Mouse (Mus musculus) urinary bladder, postnatal 36 days (tissue): ENCODE results near the gene Wdr18.

Experiments used
- DNase-seq, 2 experiments: peaks; one replicate each; pipeline ENCODE4 v3.0.0; 2022; ENCODE audit warnings: low spot score in 2 of 2, mixed read lengths in 1 of 2

The Wdr18 gene

GRCm38 (mm10) chr10:79959847-79960601, at the start of gene Wdr18:
TSS of gene Wdr18 (plus strand) at chr10:79960152.
- peak; percentile 99 to 100 for DNase-seq

- no peak for DNase-seq
Measured at GRCm38 (mm10) chr10:79910556-79910955, 49.4 kb upstream of the Wdr18 start, which contains the start of gene Gm26602. TSS of gene Gm26602 (plus strand) at chr10:79910856.

DNA sequence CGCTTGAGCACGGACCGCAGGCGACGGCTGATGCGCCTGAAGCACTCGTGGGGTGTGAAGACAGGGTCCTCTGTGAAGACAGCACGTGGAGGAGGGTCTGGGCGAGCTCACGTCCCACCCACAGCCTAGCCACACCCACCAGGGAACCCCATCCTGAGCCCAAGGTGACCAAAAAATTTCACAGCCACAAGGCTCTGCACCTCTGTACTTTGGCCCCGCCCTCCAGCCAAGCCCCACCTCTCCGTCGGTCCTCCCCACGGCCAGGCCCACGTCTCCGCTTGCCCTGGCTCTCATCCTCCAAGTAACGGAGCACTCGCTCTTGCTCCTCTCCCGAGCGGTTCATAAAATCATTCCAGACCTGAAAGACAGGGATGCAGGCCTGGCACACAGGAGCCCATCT, 47.5 kb upstream of the Wdr18 start:
- DNase-seq: no peak

DNA sequence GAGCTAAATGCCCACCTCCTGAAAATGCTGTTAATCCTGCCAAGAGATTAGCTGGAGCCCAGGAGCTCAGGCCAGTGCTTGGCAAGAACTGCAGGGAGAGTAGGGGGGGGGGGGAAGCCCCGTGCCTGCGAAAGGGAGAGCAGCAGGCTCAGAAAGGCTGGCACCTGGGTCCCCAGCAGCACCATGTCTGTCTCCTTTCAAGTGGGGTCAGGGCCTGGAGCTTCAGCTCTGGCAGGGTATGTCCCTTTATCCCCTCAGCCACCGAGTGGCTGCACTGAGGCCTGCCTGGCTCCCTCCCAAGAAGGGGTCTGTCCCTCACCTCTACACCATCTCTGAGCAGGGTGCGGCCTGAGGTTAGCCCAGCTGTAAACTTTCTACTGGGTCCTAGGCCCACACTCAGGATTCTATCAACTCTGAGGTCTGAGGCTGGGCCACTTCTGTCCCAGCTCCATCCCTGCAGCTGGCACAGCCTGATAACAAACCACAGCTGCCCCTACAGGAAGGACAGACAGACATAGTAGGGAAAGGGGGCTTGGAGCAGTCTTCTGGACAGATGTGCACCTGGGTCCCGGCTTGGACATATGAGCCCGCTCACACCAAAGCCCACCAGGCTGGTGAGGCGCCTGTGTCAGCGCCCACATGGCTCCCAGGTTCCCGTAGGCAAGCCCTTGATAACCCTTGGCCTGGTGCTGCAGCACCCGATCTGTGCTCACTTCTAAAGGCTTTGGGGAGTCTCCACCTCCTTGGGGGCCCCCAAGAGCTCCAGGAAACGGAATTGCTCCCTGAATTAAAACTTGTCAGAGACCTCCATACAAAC, 45.6 kb upstream of the Wdr18 start:
- no peak for DNase-seq

DNA sequence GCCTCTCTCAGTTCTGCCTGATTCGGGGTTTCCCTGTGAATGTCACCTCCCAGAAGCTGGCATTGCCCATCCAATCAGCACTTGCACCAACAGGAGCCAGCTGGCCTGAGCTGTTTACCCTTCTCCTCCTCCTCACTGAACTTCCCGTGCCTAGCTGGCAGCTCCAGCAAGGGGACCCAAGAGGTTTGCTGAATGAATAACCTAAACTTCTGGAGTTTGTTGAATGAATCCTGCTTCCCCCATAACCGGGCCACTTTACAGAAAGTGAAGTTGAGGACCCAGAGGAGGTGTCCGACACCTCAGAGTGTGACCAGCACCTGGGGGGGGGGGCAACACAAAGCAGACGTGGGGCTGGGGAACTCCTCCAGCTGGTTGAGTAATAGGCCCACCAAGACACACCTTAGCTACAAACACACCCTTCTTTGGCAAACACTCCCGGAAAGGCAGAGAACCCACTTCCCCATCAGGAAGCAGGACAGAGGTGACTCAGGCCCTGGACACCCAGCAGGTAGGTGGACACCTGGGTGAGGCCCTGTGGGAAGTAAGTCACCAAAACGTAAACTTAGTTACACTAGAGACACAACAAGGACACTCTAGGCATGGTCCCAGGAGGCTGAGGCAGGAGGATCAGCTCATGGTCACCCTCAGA, 44.9 kb upstream of the Wdr18 start:
- no peak for DNase-seq

- no peak for DNase-seq
Measured at GRCm38 (mm10) chr10:79916081-79916480, 43.9 kb upstream of the Wdr18 start.

DNA sequence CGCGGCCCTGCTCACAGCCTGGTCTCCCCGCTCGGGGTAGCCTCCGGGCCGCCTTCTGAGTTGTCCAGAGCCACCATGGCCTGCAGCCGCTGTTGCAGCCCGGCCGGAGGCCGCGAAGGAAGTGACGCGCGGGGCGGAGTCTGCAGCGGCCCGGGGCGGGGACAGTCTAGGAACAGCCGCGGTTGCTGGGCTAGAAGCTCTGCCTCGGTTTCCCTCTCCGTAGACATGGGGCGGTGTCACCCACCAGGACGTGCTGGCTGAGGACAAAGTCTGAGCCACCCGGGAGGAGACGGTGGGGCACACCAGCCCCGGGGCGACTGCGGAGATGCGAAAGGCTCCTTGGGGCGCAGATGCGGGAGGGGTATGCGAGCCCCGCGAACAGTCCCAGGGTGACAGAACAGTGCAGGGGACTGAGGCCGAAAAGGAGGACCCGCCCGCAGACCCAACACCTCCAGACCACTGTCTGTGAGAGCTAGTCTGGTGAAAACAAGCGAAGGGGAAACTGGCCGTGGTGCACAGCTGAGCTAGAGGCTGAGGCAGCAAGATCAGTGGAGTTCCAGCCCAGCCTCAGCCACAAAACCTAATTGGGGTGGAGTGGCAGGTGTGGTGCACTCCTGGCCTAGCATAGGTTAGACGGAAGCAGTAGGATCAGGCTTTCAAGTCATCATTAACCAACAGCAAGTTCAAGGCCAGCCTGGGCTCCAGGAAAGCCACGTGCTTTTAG, 43.0 kb upstream of the Wdr18 start, which contains the start of gene Kiss1r:
Kiss1r (plus strand) TSS at position 164 of the 724 bp plus-strand sequence.
- peak; percentile 89 to 90 for DNase-seq

DNA sequence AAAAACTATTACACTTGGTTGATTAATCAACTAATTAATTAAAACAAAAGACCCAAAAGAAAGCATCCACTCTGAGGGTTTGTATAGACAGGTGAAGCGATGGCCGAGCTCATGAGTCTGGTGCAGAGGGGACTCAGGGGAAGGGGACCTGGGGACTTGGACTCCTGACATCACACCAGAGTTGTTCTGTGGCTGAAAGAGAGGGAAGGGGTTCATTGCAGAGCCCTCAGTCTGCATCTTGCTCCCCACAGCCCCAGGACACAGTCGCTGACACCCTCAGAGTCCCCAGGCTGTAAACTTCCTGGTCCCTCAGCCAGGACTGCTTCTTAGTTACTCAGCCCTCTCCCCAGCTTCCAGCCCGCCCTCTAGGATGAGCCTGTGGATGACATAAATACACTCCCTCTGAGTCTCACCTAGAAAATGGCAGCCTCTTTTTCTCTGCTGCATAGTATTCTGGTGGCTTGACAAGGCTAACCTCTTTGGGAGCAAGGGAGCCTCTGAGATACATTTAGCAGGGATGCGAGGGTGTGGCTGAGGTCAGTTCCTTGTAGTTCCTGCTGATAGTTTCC, 42.3 kb upstream of the Wdr18 start:
- DNase-seq: no peak

- DNase-seq: no peak
Measured at GRCm38 (mm10) chr10:79918231-79919078, 41.5 kb upstream of the Wdr18 start.

DNA sequence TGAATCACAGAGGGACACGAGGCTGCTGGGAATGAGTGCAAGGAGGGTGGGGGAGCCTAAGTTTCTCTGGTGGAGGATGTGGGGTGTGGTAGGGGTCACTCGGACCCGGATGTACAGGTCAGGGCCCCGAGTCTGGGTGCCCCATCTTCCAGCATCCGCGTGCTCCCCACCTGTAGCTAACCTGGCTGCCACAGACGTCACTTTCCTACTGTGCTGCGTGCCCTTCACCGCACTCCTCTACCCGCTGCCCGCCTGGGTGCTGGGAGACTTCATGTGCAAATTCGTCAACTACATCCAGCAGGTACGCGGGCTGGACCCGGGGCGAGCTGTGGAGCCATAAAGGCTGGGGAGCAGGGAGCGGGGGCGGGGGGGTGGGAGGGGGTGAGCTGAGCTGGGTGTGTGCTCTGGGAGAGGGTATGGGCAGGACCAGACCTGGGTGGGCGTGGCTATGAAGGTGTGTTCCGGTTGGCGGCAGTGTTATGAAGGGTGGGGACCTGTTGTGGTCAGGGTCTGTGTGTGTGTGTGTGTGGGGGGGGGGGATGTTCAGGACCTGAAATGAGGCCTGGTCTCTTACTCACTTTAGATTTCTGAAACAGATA, 40.6 kb upstream of the Wdr18 start:
- no peak for DNase-seq

DNA sequence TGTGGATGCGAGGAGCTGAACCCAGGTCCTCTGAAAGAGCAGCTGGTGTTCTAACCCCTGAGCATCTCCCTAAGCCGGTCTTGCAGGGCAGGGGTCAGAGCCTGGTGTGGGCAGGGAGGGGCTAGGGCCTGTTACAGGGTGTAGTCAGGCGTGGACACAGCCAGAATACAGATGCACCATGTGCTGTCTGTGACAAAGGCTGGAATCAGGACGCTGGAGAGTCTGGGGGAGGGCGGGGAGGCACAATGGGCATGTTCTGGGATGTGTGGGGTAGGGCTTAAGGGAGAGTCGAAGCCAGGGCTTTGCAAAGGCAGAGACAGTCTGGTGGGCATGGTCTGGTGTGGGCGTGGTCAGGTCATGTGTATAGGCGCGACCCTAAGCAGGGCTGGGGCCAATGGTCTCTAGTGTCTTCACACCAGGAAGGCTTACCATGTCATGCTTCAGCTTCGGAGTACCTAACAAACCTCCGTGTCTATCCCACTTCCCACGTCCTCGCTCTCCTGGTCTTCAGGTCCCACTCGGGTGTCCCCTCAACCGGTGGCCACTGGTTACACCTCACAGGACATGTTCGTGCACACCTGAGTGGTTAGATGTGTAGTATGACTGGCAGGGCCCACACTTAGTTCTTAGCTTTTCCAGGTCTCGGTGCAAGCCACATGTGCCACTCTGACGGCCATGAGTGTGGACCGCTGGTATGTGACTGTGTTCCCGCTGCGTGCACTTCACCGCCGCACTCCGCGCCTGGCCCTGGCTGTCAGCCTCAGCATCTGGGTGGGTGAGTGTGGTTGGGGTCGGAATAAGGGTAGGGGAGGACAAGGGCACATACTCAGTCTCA, 39.7 kb upstream of the Wdr18 start:
- no peak for DNase-seq

DNA sequence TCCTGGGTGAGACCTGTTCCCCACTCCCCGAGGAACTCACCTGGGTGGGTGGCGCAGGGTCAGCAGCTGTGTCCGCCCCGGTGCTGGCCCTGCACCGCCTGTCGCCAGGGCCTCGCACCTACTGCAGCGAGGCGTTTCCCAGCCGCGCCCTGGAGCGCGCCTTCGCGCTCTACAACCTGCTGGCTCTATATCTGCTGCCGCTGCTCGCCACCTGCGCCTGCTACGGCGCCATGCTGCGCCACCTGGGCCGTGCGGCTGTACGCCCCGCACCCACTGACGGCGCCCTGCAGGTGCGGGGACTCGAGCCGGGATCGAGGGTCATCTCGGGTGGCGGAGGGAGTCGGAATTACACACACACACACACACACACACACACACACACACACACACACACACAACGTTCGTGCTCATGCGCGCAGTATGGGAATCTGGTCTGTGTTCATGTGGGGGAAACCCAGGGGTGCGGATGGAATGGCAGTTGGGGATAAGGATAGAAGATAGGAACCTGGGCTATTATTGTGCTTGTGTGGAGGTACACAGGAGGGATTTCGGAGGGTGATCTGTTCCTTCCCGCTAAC, 38.9 kb upstream of the Wdr18 start, which contains the start of gene R3hdm4:
R3hdm4 (minus strand) TSS at position 251 of the 578 bp plus-strand sequence.
- no peak for DNase-seq

- no peak for DNase-seq
Measured at GRCm38 (mm10) chr10:79921572-79921971, 38.4 kb upstream of the Wdr18 start.

DNA sequence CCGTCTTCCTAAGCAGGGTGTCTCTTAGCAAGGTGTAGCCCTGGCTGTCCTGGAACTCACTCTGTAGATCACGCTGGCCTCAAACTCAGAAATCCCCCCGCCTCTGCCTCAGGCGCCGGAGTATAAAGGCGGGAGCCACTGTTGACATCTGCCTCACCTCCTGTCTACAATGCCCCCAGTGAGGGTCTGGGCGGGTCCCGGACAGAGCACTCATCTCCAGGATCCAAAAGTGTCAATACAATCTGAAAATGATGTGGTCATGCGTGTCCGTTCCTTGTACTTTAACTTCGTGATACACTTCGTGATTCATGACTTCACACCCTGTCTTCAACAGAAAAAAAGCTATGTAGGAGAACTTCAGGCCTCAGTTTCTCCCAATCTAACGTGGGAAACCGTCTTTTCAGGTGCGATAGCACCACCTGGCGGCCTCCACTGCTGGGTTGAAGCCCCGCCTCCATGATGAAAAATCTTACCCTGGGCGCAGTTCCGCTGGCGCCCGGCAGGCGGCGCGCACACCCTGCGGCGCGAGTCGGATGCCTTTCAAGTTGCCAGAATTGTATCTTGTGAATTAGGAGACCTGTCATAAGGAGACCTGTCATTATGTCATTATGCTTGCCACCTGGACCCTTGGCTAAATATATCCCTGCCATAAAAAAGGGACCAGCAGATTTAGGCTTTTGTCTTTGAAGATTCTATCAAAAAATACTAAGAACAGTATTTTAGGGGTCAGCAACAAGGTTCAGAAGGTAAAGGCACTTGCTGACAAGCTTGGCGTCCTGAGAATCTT, 34.8 kb upstream of the Wdr18 start:
- peak; percentile 91 to 93 for DNase-seq

GRCm38 (mm10) chr10:79925785-79926490, 34.0 kb upstream of the Wdr18 start:
- DNase-seq: no peak

- peak; percentile 83 to 90 for DNase-seq
Measured at GRCm38 (mm10) chr10:79926491-79927323, 33.2 kb upstream of the Wdr18 start, which contains the start of gene Arid3a. TSS of gene Arid3a (plus strand) at chr10:79927043.
